Mouse (Mus musculus) forebrain, embryonic 10.5 days (tissue): Measurements from ENCODE around the gene Trip4. TPM values are rescaled to one million over a fixed set of nuclear protein-coding genes. Genes with fewer than 3 reads are reported as not detected.

ENCODE experiments used
- DNase-seq: peaks from one replicate; pipeline ENCODE4 v3.0.0-alpha.2; 2017; ENCODE audit warnings: low spot score; ENCODE audit errors: extremely low spot score
- H3K27ac ChIP-seq: fragments of 300-500 bp; sonication (generic); 2 replicates; pipeline ENCODE4 v1.5.1; 2016; ENCODE audit warnings: mild to moderate bottlenecking
- H3K27me3 ChIP-seq: fragments of 300-500 bp; sonication (generic); 2 replicates; pipeline ENCODE4 v1.6.1; 2016; ENCODE audit warnings: mild to moderate bottlenecking; ENCODE audit not compliant: poor library complexity, severe bottlenecking
- H3K36me3 ChIP-seq: fragments of 300-500 bp; sonication (generic); replicated peaks from 2 replicates; pipeline ENCODE4 v1.6.1; 2016; ENCODE audit warnings: mild to moderate bottlenecking, moderate library complexity
- H3K4me1 ChIP-seq: fragments of 300-500 bp; sonication (generic); 2 replicates; pipeline ENCODE4 v1.6.1; 2016
- H3K4me3 ChIP-seq: fragments of 300-500 bp; sonication (generic); 2 replicates; pipeline ENCODE4 v1.5.1; 2016; ENCODE audit warnings: mild to moderate bottlenecking, moderate library complexity
- H3K9me3 ChIP-seq: fragments of 300-500 bp; sonication (generic); 2 replicates; pipeline ENCODE4 v1.6.1; 2016; ENCODE audit warnings: mild to moderate bottlenecking, moderate library complexity
- WGBS: fragments of 180-500 bp; shearing (Covaris S2); methylation state at CpG from one replicate; pipeline ENCODE4 v1.1.7; 2016; 5-methylcytosine and 5-hydroxymethylcytosine counted together
- polyA plus RNA-seq: library from polyadenylated mRNA; unstranded; fragments of >200 nt; fragmentation: Nextera tagmentation; extraction: Ambion mirVana; gene quantifications from 2 replicates; pipeline ENCODE4 v1.2.1, GENCODE M21; 2016

Trip4 gene
- polyA plus RNA-seq, 1 experiment from 2014 or later, result 32.5 TPM

DNA sequence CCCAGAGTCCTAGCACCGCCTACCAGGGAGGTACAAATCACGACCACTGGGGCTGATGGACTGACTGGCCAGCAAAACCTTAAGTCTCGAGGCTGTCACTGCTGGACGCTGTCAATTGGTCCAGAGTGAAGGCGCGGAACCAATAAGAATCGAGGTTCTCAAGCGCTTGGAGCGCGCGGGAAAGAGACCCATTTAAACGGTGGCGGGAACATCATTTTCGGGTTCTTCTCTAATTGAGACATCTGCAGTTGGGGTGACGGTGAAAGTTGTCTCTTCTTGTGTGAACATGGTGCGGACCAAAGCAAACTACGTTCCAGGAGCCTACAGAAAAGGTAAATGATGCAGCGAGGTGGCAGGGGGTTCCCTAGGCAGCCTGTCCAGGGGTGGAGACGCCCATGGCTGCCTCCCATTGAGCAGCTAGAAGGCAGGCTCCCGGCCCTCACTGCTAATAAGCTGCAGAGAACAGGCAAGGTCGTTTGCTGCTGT, 18.4 kb downstream of the Trip4 start, which contains the start of gene Pclaf:
Pclaf (plus strand) TSS at position 95 of the 486 bp plus-strand sequence.
- DNase-seq, result peak; percentile 87
- H3K27me3 ChIP-seq, result no peaks in the 10 kb centered on the region
- peaks cover 36% of the 10 kb centered on the region for H3K36me3 ChIP-seq
- H3K9me3 ChIP-seq, result peaks cover 2% of the 10 kb centered on the region; the same call in 1 of the 2 replicates
- peak within 1 kb of the TSS; percentile 92 for H3K27ac ChIP-seq
- under 1% methylated on average over 21 of the region's 21 CpGs for WGBS
- peak within 1 kb of the TSS; percentile 72 for H3K4me3 ChIP-seq
- peaks cover 32% of the 10 kb centered on the region for H3K4me1 ChIP-seq

- peak overlapping the region; percentile 76 for H3K4me3 ChIP-seq
- WGBS, result under 1% methylated on average over 37 of the region's 37 CpGs
- H3K9me3 ChIP-seq, result no peaks in the 10 kb centered on the region
- H3K27me3 ChIP-seq, result no peaks in the 10 kb centered on the region
- H3K27ac ChIP-seq, result peak overlapping the region; percentile 87
- H3K36me3 ChIP-seq, result peaks cover 9% of the 10 kb centered on the region
- peaks cover 18% of the 10 kb centered on the region for H3K4me1 ChIP-seq
- DNase-seq, result peak; percentile 86
These were observed 23.9 kb downstream of the Trip4 start for GRCm38 (mm10) chr9:65884564-65885315.

- WGBS, result 61% methylated on average over 1 of the region's 1 CpGs
- no peaks in the 10 kb centered on the region for H3K4me1 ChIP-seq
- H3K9me3 ChIP-seq, result no peaks in the 10 kb centered on the region
- no peak overlapping the region for H3K27ac ChIP-seq
- no peak for DNase-seq
- peaks cover 71% of the 10 kb centered on the region for H3K36me3 ChIP-seq
- no peaks in the 10 kb centered on the region for H3K27me3 ChIP-seq
- H3K4me3 ChIP-seq, result no peak overlapping the region
These were observed 48.9 kb downstream of the Trip4 start for GRCm38 (mm10) chr9:65859656-65860055.

DNA sequence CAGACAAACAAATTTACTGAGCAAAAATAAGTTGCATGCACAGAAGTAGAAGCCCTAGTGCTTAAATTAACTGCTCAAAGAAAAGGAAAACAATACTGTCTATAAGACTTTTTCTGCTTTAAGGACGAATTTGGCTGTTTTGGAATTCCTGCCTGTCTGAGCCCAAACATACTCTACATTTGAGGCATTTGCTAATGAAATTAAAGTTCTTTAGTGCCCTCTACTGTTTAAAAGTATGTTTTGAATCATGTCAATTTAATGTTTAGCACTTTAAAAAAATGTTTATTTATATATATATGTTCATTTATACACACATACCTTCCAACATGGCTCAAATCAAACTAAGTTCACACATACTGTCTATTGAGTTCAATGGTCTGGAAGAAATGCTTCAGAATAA, 58.4 kb downstream of the Trip4 start:
- Histone ChIP-seq H3K9me3 (no peaks in the 10 kb centered on the region), H3K27ac (no peak overlapping the region), H3K4me1 (peaks cover 16% of the 10 kb centered on the region), H3K4me3 (no peak overlapping the region), H3K27me3 (no peaks in the 10 kb centered on the region), H3K36me3 (peaks cover 26% of the 10 kb centered on the region)
- DNase-seq, result no peak
- 23% methylated on average over 1 of the region's 1 CpGs for WGBS

DNA sequence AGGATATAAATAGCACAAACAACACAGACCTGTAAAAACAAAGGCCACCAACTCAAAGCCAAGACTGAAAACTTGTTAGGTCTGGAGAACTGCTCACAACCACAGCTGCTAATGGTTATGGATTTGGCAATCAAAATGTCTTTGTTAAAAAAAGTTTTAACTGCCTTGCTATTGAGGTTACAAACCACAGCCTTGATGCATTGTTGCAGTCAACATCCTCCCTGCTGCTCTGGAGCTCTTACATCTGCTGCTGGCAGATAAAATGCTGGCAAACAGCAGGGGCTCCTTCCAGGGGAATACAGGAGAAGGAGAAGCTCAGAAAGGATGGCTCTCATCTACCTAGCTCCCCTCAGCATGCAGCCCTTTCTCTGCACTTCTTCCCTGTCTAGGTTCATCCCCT, 60.4 kb downstream of the Trip4 start:
- DNase-seq, result no peak

GRCm38 (mm10) chr9:65844421-65845165, 64.0 kb downstream of the Trip4 start:
- H3K36me3 ChIP-seq, result peaks cover 13% of the 10 kb centered on the region
- 79% methylated on average over 7 of the region's 7 CpGs for WGBS
- H3K4me3 ChIP-seq, result no peak overlapping the region
- peak overlapping the region; percentile 40; the same call in 1 of the 2 replicates for H3K27ac ChIP-seq
- H3K27me3 ChIP-seq, result no peaks in the 10 kb centered on the region
- H3K4me1 ChIP-seq, result peaks cover 26% of the 10 kb centered on the region
- no peaks in the 10 kb centered on the region for H3K9me3 ChIP-seq
- no peak for DNase-seq

More for the DNA sequence above, 60.4 kb downstream of the Trip4 start:
- H3K9me3 ChIP-seq, result no peaks in the 10 kb centered on the region
- H3K27me3 ChIP-seq, result no peaks in the 10 kb centered on the region
- H3K4me3 ChIP-seq, result no peak overlapping the region
- H3K27ac ChIP-seq, result 0 out of 2 replicates have a peak overlapping the region, but pooled peaks have one; percentile 26
- peaks cover 14% of the 10 kb centered on the region for H3K36me3 ChIP-seq
- peaks cover 26% of the 10 kb centered on the region for H3K4me1 ChIP-seq

GRCm38 (mm10) chr9:65839841-65840240, 68.8 kb downstream of the Trip4 start:
- peaks cover 31% of the 10 kb centered on the region for H3K36me3 ChIP-seq
- no peak overlapping the region for H3K27ac ChIP-seq
- WGBS, result 100% methylated on average over 1 of the region's 1 CpGs
- H3K4me3 ChIP-seq, result no peak overlapping the region
- peaks cover 16% of the 10 kb centered on the region for H3K4me1 ChIP-seq
- no peaks in the 10 kb centered on the region for H3K9me3 ChIP-seq
- H3K27me3 ChIP-seq, result no peaks in the 10 kb centered on the region
- DNase-seq, result no peak

DNA sequence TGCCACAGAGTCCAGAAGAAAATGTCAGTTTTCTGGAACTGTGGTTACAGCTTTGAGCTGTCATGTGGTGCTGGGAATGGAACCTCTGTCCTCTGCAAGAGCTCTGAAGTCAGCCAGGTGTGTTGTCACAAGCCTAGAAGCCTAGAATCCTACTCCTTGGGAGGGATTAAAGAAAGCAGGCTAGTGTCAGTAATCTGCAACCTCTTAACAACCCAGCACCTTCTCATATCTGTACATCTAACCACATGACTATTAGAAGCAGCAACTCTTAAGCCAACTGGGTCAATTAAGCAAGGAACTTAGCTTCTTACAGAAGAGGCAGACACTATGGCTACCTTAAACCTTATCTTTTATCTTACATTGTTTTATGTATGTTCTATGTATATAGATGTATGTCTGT, 71.7 kb downstream of the Trip4 start:
- DNase-seq, result no peak
- Histone ChIP-seq H3K27me3 (no peaks in the 10 kb centered on the region), H3K4me1 (peaks cover 39% of the 10 kb centered on the region), H3K9me3 (no peaks in the 10 kb centered on the region), H3K4me3 (no peak overlapping the region), H3K27ac (no peak overlapping the region), H3K36me3 (peaks cover 34% of the 10 kb centered on the region)

GRCm38 (mm10) chr9:65834628-65835354, 73.8 kb downstream of the Trip4 start:
- Histone ChIP-seq H3K4me1 (peaks cover 60% of the 10 kb centered on the region), H3K36me3 (peaks cover 27% of the 10 kb centered on the region), H3K9me3 (no peaks in the 10 kb centered on the region), H3K27ac (peak overlapping the region; percentile 86), H3K27me3 (no peaks in the 10 kb centered on the region), H3K4me3 (no peak overlapping the region)
- 66% methylated on average over 10 of the region's 10 CpGs for WGBS
- DNase-seq, result no peak

DNA sequence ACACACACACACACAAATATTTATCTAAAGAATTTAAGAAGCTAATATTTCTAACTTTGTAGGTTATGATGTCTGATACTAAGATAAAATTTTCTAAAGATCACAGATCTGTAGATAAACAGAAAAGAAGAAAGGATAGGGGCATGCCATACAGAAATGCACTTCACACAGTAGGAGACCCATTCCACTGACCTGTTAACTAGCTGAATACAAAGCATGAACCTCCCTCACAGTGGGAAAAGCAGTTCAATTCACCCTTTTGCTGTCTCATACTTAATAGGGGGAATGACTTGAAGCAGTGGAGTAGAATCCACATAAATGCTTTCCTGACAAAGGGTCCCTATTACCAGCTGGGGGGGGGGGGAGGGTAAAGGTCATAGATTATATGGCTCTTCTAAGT, 75.0 kb downstream of the Trip4 start:
- Histone ChIP-seq H3K36me3 (peaks cover 22% of the 10 kb centered on the region), H3K4me3 (no peak overlapping the region), H3K27me3 (no peaks in the 10 kb centered on the region), H3K4me1 (peaks cover 69% of the 10 kb centered on the region), H3K9me3 (no peaks in the 10 kb centered on the region), H3K27ac (peak overlapping the region; percentile 86)
- DNase-seq, result no peak

- no peaks in the 10 kb centered on the region for H3K9me3 ChIP-seq
- H3K27ac ChIP-seq, result peak overlapping the region; percentile 86
- no peaks in the 10 kb centered on the region for H3K27me3 ChIP-seq
- H3K36me3 ChIP-seq, result peaks cover 18% of the 10 kb centered on the region
- 28% methylated on average over 2 of the region's 2 CpGs for WGBS
- no peak for DNase-seq
- H3K4me3 ChIP-seq, result no peak overlapping the region
- H3K4me1 ChIP-seq, result peaks cover 73% of the 10 kb centered on the region
These were observed 75.4 kb downstream of the Trip4 start for GRCm38 (mm10) chr9:65833230-65833629.

DNA sequence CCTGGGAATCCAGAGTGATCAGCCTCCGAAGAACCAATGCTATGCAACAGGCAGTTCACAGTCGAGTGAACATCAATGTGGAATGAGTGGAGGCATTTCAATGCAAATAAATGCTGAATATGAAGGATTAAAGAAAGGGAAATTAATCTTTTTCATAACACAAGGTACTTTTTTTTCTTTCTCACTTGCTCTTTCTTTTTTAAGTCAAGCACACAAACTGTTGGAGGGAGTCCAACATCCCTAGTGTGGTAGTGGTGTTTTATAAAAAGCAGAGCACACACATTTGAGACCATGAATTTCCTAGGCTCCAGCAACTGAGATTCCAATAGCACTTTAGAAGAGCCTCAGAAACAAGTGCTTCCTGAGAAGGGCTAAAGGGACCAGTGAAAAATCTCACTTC, 76.6 kb downstream of the Trip4 start:
- Histone ChIP-seq H3K27me3 (no peaks in the 10 kb centered on the region), H3K27ac (peak overlapping the region; percentile 86), H3K36me3 (peaks cover 9% of the 10 kb centered on the region), H3K9me3 (no peaks in the 10 kb centered on the region), H3K4me3 (no peak overlapping the region; the same call in 1 of the 2 replicates), H3K4me1 (peaks cover 83% of the 10 kb centered on the region)
- 36% methylated on average over 2 of the region's 2 CpGs for WGBS
- DNase-seq, result no peak
